Mouse (Mus musculus): ENCODE data around the gene Catsperg1.
A peak's percentile ranks its signal among the peaks of the same experiment; 100 is the strongest.

The Catsperg1 gene

DNA sequence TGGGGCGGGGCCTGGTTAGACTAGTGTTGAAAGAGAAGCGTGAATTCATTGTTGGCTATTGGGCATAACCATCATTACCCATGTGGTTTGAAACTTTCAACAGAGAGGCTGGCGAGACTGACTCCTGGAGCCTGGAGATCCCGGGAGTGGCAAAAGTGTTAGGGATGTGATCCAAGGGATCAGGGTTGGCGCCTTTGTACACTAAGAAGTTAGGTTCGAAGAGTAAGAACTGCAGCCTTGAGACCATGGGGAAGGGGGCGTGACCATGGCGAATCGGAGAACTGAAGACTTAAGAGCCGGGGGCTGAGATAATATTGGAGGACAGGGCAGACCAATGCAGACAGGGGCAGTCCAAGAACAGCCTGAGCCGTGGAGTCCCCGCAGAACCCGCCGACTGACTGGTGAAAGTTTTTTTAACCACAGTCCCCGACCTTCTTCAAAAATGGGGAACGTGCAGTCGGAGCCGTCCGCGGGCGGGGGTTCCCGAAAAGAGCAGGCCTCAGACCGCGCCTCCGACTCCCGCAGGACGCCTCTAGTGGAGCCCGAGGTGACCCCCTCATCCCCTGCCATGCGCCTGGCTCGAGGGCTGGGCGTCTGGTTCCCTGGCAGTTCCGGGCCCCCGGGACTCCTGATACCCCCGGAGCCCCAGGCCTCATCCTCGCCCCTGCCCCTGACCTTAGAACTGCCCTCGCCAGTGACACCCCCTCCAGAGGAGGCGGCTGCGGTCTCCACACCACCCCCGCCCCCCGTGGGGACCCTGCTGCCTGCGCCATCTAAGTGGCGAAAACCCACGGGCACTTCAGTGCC is 42.9 kb downstream of the Catsperg1 start:
- peak in 1 of 2 experiments; percentile 42 for DNase-seq (ENCODE audit: inconsistent age in 2 of 2, low spot score in 1 of 2)

DNA sequence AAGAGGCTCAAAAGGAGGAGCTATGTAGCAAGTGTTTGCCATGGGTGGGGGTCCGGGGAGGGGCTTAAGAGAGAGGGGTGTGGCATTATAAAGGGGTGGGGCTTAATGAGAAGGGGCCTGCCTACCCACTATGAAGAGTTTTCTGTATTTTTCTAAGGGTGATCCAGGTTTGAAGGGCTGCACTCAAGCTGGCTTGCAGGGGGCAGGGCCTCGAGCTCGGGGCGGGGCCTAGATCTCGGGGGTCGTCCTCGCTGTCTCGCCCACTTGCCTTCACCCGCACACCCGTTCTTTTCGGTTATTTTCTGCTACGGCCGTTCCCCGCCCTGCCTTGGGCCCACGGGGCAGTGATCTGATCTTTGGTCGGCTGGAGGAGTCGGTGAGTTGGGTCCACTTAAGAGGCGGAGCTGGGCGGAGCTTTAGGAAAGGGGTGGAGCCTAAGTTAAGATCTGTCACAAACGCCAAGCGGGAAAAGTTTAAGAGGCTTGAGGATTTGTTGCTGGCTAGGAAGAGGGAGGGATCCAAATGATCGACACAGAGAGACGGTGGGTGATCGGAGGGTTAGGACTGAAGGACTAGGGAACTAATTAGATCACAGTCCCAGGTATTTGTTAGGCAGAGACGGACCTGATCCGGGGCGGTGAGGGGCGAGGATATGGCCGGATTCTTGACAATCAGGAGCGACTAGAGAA is 43.6 kb downstream of the Catsperg1 start, which contains the start of the genes Ggn and Spred3:
Ggn (plus strand) TSS at position 145 of the 689 bp plus-strand sequence.
Spred3 (minus strand) TSS at position 346 of the 689 bp plus-strand sequence.
- peak; percentile 85 to 96 for DNase-seq (ENCODE audit: inconsistent age in 2 of 2, low spot score in 1 of 2)

DNA sequence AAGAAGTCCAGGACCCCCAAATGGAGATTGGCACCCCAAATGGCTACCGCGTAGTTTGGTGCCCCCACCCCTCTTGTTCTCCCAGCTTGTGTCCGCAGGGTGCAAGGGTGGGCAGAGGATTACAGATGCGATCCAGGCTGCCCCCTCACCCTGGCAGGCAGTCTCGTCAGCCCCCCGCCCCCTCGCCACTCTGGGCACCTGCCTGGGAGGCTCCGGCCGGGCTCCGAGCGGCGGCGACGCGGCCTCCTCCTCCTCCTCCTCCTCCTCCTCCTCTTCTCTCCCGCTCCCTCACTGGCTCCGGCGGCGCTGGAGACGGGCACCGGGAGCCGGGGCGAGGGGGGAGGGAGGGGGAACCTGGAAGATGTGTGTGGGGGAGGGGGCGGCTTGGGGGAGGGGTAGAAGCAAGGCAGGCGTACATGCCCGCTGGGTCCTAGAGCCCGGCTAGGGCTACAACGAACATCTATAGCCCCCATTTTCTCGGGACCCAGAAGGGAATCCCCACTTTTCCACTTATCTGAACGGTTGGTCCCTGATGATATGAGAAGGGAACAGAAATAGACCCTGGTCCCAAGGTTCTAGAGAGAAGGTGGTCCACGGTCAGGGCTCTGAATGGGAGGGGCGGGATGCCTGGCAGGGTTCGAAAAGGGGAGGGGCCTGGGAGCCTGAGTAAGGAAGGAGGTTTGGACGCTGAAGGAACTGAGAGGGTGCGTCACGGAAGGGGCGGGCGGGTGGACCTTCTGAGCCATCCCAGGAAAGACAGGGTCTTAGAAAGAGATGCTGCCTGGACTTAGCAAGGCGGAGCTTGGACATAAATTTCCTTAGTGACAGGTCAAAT is 44.4 kb downstream of the Catsperg1 start:
- DNase-seq (ENCODE audit: inconsistent age in 2 of 2, low spot score in 1 of 2), result peak; percentile 89 to 97

DNA sequence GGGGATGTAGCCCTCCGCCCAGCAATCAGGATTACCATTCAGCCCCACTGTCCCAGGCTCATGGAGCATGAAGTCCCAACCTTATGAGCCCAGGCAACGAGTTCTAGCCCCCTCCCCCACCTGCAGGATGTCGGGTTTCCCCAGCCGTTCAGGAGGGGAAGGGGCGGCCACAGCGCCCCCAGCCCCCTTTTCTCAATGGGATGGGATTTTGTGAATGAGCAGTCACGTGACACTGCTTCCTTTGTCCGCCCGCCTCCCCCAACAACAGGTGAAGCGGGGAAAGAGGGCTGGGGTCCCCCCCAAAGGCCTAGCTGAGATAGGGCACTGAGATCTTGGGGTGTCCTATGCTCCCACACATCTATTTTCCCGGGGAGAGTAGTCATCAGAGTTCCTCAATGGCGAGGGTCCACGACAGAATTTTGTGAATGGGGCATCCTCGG is 45.0 kb downstream of the Catsperg1 start:
- peak; percentile 41 to 66 for DNase-seq (ENCODE audit: inconsistent age in 2 of 2, low spot score in 1 of 2)

DNA sequence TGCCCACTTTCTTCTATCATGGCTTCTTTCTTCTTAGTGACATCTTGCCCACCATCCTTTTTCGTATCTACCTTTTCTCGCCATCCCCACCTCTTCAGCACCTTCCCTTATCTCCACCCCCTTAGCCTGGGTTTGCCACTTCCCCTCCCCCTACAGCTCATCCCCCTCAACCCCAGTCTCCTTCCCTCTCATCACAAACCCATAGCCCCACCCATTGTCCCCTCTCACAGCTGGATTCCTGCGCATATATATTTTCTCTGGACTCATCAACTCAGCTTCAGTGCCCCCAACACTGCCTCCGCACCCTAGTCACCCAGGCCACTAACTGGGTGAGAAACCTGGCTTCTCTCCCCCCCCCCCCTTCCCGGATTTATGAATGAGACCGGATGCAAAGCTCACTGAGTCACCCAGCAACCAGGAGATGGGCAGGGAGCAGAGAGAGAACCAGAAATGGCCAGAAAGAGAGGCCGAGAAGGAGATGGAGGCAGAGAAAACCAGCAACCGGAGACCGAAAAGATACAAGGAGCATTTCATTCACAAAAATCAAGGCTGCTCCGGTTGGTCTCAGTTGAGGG is 45.6 kb downstream of the Catsperg1 start:
- DNase-seq (ENCODE audit: inconsistent age in 2 of 2, low spot score in 1 of 2), result peak in 1 of 2 experiments; percentile 50

DNA sequence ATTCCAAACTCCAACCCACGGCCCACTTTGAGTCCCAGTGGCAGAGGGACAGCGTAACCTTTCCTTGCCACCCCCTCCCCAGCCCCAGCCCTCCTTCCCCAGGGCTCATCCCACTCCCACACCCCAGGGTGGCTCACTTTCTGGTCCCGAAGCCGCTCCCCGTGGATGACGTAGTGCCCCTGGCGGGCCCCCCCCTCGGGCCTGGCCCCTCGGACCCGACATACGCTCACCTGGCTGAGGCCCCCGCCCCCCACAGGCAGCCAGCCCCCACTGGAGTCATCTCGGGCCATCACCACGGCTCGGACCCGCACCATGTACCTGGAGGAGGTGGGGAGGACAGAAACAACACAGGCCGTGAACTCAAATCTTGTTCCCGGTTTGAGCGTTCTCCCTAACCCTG is 46.2 kb downstream of the Catsperg1 start:
- DNase-seq (ENCODE audit: inconsistent age in 2 of 2, low spot score in 1 of 2), result no peak

DNA sequence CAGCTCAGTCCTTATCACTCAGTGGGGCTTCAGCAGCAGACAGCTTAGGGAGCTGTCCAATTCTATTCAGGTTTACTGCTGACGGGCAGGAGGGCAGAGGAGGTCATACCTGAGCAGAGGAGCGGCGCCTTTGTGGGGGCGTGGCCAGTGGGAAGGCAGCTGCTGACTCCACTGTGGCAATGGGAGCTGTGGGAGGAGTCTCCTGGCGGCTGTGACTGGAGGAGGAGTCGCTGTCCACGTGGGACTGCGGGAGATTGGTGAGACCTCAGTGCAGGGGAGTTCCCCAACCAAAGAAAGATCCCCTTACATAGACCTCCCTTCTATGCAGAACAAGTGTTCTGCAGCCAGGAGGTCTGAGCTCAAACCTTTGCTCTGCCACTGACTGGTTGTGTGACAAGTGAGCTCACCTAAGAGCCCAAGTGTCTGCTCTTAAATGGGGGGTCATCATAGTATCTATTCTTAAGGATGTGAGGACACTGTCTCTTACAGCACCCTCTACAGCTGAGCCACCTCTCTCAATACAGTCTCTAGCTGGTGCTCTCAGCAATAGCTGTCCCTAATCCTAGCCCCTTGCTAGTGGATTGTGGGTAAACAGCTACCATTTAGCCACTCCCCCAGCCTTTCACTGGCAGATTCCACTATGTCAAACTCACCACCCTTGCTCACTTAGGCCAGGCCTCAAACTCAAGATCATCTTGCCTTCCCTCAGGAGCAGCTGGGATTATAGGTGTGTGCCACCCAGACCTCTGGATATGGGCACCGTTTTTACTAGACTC is 50.9 kb downstream of the Catsperg1 start:
- DNase-seq (ENCODE audit: inconsistent age in 2 of 2, low spot score in 1 of 2), result no peak

DNA sequence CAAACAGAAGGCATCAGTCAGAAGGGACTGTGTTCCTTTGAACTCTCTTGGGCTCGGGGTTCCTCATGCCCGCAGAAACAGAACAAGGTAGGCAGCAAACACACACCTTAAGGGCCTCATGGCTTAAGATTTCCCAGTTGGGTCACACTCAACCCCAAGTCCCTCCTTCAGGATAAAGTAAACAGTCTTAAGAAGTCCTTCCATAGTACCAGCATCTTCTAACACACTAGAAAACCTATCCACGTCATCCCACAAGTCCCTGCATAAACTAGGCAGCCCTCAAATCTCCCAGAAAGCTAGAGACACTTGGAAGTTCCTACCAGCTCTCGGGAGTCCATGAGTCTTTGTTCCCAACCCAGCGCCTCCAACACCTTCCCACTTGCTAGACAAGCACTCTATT is 51.5 kb downstream of the Catsperg1 start:
- DNase-seq (ENCODE audit: inconsistent age in 2 of 2, low spot score in 1 of 2), result no peak

DNA sequence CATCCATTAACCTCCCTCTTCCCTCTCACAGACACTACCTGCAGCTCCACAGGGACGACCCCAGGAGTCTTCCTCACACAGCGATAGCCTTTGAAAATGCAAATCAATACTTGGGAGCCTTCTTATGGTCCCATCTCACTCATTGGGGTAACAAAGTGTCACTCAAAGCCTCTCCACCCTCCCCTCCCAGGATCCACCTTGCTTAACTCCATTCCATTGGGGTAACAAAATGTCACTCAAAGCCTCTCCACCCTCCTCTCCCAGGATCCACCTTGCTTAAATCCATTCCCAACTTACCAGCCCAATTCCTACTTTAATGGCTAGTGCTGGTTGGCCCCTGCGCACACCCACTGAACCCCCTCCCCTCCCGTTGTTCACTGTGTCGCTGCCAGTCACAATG is 55.6 kb downstream of the Catsperg1 start:
- no peak for DNase-seq (ENCODE audit: inconsistent age in 2 of 2, low spot score in 1 of 2)

DNA sequence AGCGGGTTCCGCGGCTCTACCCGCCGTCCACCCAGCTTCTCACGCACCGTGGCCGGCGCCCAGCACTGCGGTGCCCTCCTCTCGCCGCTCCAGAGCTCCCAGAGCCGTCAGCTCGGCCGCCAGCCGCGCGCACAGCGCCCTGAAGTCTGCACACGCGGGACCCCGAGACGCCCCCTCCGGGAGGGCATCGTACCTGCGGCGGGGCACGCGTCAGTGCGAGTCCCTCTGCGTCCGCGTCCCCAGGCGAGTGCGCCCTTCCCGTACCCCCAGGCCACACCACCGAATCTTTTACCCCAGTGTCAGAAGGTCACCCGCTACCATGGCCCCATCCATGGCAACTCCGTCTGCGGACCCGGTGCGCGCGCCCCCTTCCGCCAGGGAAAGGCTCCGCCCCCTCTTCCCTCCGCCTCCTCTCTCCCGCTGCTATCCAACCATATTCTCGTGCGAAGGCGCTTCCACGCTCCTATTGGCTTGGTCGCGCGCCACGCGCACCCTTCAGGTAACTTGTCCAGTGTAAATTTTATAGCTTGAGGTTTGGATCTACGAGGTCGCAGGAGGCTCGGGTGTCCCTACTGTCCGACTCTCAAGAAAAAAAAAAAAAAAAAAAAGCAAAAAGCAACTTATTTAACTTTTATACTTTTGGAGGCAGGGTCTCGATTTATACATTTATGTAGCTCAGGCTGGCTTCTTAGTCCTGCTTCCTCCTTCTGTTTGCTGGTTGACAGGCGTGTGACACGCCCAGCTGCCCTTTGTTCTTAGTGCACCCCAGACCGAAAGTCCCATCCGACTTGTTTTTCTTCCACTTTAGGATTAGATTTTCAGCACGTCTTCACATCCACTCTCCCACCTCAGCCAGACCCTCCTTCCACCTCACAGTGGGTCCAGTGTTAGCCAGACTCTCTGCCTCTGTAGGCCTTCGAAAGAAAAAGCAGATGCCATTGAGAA is 57.7 kb downstream of the Catsperg1 start, which contains the start of gene Fam98c:
Fam98c (minus strand) TSS at position 397 of the 945 bp plus-strand sequence.
- peak; percentile 88 to 94 for DNase-seq (ENCODE audit: inconsistent age in 2 of 2, low spot score in 1 of 2)

DNA sequence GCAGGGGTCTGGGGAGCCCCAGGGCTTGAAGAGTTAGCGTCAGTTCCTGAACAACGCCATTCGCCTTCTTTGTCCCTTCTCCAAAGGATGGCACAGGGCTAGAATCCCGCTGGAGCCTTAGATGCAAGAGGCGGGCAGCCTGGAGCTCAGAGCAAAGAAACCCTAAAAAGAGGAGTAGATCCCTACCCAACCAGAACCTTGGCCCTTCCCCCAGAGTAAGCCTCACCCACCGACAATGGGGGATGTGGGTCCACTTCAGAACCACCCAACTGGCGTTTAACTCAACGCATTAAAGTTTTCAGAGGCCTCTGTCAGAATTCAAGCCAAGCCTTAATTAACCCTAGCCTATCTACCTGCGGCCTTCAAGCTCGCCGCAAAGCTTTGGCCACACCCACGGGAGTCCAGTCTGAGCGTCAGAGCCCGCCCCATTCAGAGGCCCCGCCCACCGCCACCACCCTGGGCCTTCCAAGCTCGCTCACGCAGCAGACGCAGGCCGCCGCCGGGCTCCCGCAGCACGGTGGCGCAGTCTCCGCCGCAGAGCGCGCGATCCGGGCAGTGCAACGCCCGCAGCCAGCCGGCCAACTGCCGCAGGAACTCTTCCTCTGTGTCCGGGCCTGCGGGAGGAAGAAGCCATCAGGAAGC is 58.5 kb downstream of the Catsperg1 start:
- peak; percentile 91 to 96 for DNase-seq (ENCODE audit: inconsistent age in 2 of 2, low spot score in 1 of 2)

DNA sequence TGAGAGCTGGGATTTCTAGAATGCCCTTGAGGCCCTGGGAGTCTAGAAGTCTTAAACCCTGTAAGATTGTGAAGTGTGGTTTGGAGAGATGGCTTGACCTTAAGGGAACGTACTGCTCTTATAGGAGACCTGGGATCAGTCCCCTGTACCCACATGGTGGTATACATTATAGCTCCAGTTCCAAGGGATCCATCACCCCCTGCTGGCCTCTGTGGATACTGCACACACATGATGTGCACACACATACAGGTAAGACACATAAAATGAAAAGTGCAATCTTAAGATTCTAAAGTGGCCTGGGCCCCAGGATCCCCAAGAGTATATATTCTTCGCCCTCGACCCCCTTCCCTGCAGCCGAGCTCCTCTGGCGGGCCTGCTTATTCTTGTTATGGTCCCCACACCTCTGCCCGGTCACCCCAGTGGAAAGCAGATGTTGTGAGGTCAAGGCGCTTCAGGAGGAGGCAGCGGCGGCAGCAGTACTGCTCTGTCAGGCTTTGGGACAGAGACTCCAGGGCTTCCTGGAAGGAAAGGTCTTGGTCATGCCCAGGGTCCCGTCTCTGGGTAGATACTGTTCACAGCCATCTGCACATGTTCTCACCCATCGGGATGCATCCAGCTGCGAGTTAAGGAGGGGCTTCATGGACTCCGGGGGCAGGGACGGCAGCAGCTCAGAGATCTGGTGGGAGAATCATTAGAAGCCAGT is 59.7 kb downstream of the Catsperg1 start:
- peak in 1 of 2 experiments; percentile 38 for DNase-seq (ENCODE audit: inconsistent age in 2 of 2, low spot score in 1 of 2)

DNA sequence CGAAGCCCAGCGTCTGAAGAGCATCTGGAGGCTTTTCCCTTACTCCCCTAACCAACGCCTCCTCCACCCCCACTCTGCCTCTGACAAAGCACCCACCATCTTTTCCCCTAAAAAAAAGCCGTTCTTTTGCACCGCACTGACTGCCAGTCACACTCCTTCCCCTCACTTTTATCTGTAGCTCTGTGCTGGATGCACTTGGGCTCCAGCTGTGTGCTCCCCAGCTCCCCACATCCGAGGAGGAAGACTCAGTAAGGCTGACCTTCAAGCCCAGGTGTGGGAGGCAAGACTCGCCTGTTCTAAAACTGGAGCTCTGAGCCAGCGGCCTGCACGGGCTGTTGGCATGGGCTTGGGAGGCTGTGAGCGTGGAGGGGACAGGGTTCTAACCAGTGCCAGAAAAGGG is 62.3 kb downstream of the Catsperg1 start:
- DNase-seq (ENCODE audit: inconsistent age in 2 of 2, low spot score in 1 of 2), result no peak

DNA sequence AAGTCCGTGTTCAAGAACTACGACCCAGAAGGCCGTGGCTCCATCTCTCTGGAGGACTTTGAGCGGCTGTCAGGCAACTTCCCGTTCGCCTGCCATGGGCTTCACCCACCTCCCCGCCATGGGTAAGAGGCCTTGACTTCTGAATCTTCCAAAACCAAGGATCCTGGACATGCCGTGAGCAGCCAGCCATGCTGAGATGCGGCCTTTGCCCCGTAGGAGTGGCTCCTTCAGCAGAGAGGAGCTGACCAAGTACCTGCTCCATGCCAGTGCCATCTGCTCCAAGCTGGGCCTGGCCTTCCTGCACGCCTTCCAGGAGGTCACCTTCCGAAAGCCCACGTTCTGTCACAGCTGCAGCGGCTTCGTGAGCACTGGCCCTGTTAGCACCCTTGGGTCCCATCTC is 65.1 kb downstream of the Catsperg1 start:
- DNase-seq (ENCODE audit: inconsistent age in 2 of 2, low spot score in 1 of 2), result no peak

DNA sequence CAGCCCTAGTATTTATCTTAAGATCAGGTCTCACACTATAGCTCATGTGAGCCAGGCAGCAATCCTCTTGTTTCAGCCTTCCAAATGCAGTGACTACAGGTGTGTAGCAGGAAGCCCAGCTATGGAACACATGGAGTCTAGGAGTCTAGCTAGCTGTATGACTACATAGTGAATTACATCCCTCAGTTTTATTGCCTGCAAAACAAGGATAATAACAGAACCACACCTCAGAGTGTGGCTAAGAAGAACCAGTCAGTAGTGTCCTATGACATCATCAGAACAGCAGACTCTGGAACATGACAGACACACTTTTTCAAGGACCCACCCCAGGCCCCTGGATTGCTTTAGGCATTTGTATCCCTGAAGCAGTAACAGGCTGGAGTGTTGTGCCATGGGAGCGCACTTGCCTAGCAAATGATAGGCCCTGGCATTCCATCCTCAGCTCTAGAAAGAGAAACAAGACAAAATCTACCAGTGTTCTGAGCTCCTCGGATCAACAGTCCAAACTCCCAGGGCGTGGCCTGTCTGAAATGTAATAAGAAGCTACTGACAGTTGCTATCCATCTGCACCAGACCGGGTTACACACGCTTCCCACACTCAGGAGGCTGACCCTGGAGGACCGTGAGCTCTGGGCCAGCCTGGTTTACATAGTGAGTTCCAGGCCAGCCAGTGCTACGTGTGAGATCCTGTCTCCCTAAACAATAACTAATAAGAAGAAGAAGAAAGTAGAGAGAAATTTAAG is 67.0 kb downstream of the Catsperg1 start:
- DNase-seq (ENCODE audit: inconsistent age in 2 of 2, low spot score in 1 of 2), result no peak

DNA sequence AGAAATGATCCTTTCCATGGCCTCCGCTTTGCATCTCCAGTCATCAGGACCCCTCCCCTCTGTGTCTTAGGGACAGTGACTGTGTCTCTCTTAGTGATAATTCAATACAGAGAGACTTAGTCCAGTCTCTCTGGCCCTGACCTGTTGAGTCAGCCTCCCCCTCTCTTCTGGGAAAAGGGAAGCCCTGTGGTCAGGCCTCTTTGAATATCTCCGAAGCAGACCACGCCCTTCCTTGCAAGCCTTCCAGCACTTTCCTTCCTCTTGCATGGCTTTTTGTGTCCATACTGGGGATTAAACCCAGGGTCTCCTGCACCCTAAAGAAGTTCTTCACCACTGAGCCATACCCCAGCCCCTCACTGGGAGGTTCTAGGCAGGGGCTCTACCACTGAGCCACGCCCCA is 69.8 kb downstream of the Catsperg1 start:
- DNase-seq (ENCODE audit: inconsistent age in 2 of 2, low spot score in 1 of 2), result peak in 1 of 2 experiments; percentile 62

DNA sequence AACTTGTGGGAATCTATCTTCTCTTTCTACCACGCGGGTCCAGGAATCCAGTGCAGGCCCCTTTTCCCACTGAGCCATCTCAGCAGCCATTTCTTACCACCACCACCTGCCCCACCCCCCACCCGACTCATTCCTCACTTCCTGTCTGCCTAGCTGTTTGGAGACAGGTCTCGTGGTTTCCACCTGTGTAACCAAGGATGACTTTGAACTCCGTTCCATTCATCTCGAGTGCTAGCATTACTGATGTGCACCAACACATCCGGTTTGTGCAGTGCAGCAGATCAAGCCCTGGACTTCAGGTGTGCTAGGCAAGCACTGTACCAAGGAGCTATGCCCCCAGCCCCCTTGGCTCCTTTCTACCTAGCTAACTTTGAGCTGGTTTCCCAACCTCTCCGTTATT is 72.4 kb downstream of the Catsperg1 start:
- no peak for DNase-seq (ENCODE audit: inconsistent age in 2 of 2, low spot score in 1 of 2)
